8 mouse cellular contexts compared by ENCODE assay signal in the genomic region with DNA sequence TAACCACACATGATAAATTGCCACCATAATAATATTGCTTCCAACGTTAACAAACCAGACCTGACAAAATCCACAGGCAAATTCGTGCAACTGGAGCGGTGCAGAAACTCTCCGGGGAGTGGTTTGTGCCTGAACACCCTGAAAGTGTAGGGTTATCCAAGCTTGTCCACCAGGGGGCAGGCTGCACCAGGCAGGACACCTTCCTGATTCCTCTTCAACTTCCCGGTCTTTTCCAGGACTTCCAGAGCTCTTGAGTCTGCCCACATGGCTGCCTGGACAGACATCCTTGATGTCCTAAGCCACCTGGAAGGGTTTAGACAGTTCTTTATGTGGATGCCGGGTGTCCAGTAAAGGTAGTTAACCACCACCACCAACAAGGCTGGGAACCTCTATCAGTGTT. TPM values are rescaled to one million over a fixed set of nuclear protein-coding genes. Genes with fewer than 3 reads are reported as not detected.
A peak's percentile ranks its signal among the peaks of the same experiment; 100 is the strongest.
DNase-seq lines count a peak whose midpoint lies in the region; TF ChIP-seq lines count a peak whose summit lies in the region.
"Had no signal": no experiment of that assay in that cellular context is flagged by ENCODE, and none has a peak within 500 bp of the region (broad histone marks: within the 10 kb centered on the region; RNA-seq: fewer than 3 reads in every experiment).

No protein-coding gene starts in this region.

- no peak for TF ChIP-seq POLR2A in CH12.LX (IDR thresholded peaks at IDR 0.05; ENCODE audit: low read depth, low read length)
- TF ChIP-seq POLR2A in small intestine, adult 2 months (IDR thresholded peaks at IDR 0.05; ENCODE audit: low read depth, low read length) = no peak

- no peak overlapping the region for H3K27ac ChIP-seq in layer of hippocampus, adult 2 months
- no peak overlapping the region for H3K27ac ChIP-seq in CH12.LX (ENCODE audit: insufficient read depth, low read depth)
- H3K27ac ChIP-seq in small intestine, adult 2 months (ENCODE audit: insufficient read depth, low read depth, low read length) = no peak overlapping the region

- peaks cover 11% of the 10 kb centered on the region for H3K27me3 ChIP-seq in CH12.LX (replicated peaks)
- no peaks in the 10 kb centered on the region for H3K27me3 ChIP-seq in small intestine, adult 2 months (ENCODE audit: control insufficient read depth, insufficient read depth, low read length)

- intact Hi-C loops in left cerebral cortex, postnatal 14 days (cut with DNase I) = no loop called here

- peak in 1 of 2 experiments; percentile 66 for DNase-seq in layer of hippocampus, adult 2 months (ENCODE audit: low spot score in 2 of 2)
- no peak for DNase-seq in layer of hippocampus, adult 9-10 months (ENCODE audit: low spot score)
- DNase-seq in CH12.LX (ENCODE audit: extremely low read depth) (peak; percentile 18), MN1 (ENCODE audit: low spot score) (peak; percentile 44)
- DNase-seq in embryo, embryonic 11 days = peak; percentile 65
- DNase-seq in left cerebral cortex, postnatal 14 days (ENCODE audit: low spot score in 2 of 2) = peak; percentile 52 to 56

- dilution Hi-C loops in CH12.LX (cut with MboI; ENCODE audit: extremely low pct_ligation_motif_present, extremely low pct_unique_long_range_greater_than_20kb, low sequenced_read_pairs) = no loop called here

- H3K4me2 ChIP-seq in CH12.LX (ENCODE audit: insufficient read depth, low read depth, poor library complexity, severe bottlenecking) = no peak overlapping the region

- peak; percentile 88 for TF ChIP-seq CTCF in layer of hippocampus, adult 2 months (conservative IDR thresholded peaks at IDR 0.05)
- peak; percentile 41 to 65; a peak in 3 of 4 replicates for TF ChIP-seq CTCF in CH12.LX (conservative IDR thresholded peaks at IDR 0.05 in 1 of 2, IDR thresholded peaks at IDR 0.05 in 1 of 2; ENCODE audit: low read depth in 2 of 2, low read length in 2 of 2)
- TF ChIP-seq CTCF in small intestine, adult 2 months (IDR thresholded peaks at IDR 0.05; ENCODE audit: extremely low read depth, insufficient read length, insufficient replicate concordance, low read depth, low read length) = peak; percentile 92

- TF ChIP-seq RAD21 in CH12.LX (IDR thresholded peaks at IDR 0.05; ENCODE audit: low read depth, low read length) = peak; percentile 42

- no peak overlapping the region for H3K4me3 ChIP-seq in layer of hippocampus, adult 2 months
- no peak overlapping the region for H3K4me3 ChIP-seq in CH12.LX (replicated peaks in 1 of 3; ENCODE audit: low read depth in 2 of 3, low read length in 2 of 3, poor library complexity in 1 of 3)
- H3K4me3 ChIP-seq in small intestine, adult 2 months (ENCODE audit: low read depth, low read length) = no peak overlapping the region

- H3K36me3 ChIP-seq in CH12.LX (replicated peaks in 1 of 2; ENCODE audit: control insufficient read depth in 1 of 2, insufficient read depth in 1 of 2, low read length in 1 of 2) = no peaks in the 10 kb centered on the region
- H3K36me3 ChIP-seq in small intestine, adult 2 months (ENCODE audit: control insufficient read depth, insufficient read depth, low read length) = no peaks in the 10 kb centered on the region

- in situ Hi-C loops in CH12.LX (cut with MboI; ENCODE audit: low pct_ligation_motif_present, low pct_unique_long_range_greater_than_20kb, low sequenced_read_pairs) = loop anchor here (25.0 kb wide), 1 partner anchor 224 kb away; the partner anchor contains the start of gene Paqr7

- WGBS in small intestine, adult 2 months = 21% methylated on average over 6 of the region's 6 CpGs

- TF ChIP-seq EP300 in CH12.LX (IDR thresholded peaks at IDR 0.05; ENCODE audit: low read length) = no peak

- no peaks in the 10 kb centered on the region for H3K79me2 ChIP-seq in CH12.LX (replicated peaks; ENCODE audit: control insufficient read depth, extremely low read depth, insufficient read depth, poor library complexity, severe bottlenecking)

- no peaks in the 10 kb centered on the region; a peak in 1 of 4 replicates for H3K4me1 ChIP-seq in CH12.LX (ENCODE audit: control insufficient read depth in 1 of 2, insufficient read depth in 2 of 2)
- no peaks in the 10 kb centered on the region for H3K4me1 ChIP-seq in small intestine, adult 2 months (ENCODE audit: control insufficient read depth, insufficient read depth, insufficient read length, low read length)

- no peak overlapping the region for H3K9ac ChIP-seq in CH12.LX (ENCODE audit: insufficient read depth, low read depth)

- peaks cover 15% of the 10 kb centered on the region for H3K9me3 ChIP-seq in CH12.LX (replicated peaks; ENCODE audit: low read length)

TF ChIP-seq in CH12.LX, 34 proteins besides CTCF, POLR2A, EP300 and RAD21:
- TF ChIP-seq E2F4 (IDR thresholded peaks at IDR 0.05; ENCODE audit: insufficient replicate concordance, low read depth, low read length) (no peak), SMC3 (IDR thresholded peaks at IDR 0.05; ENCODE audit: low read depth, low read length) (peak; percentile 65)
TF ChIP-seq in CH12.LX: peak in this region for 1.

RNA-seq across cellular contexts. Expression of gene Grrp1, which starts 9.3 kb away (rescaled TPM):
- total RNA-seq in layer of hippocampus, adult 2 months (2021) = 1 to 10 TPM; 2.7 to 4.0 TPM
- total RNA-seq in CH12.LX (2012; rRNA removed) (not detected in 2 replicates), CH12.LX (2014; rRNA removed) (not detected in 2 replicates)
- not detected in 2 replicates for polyA plus RNA-seq in CH12.LX (2012; ENCODE audit: insufficient read length, low read depth)
- total RNA-seq in left cerebral cortex, postnatal 14 days (2021) = 1 to 10 TPM; 3.8 to 4.3 TPM
- polyA plus RNA-seq in small intestine, adult 2 months (2012; rRNA removed) = 8.6 and 16.7 TPM in 2 replicates

RNA-seq across cellular contexts. Expression of gene Gm30191, which starts 16.5 kb away (rescaled TPM):
- not detected for total RNA-seq in layer of hippocampus, adult 2 months (2021)
- total RNA-seq in CH12.LX (2012; rRNA removed) = not detected in 2 replicates
- total RNA-seq in CH12.LX (2014; rRNA removed) = not detected in 2 replicates
- not detected in 2 replicates for polyA plus RNA-seq in CH12.LX (2012; ENCODE audit: insufficient read length, low read depth)
- not detected for total RNA-seq in left cerebral cortex, postnatal 14 days (2021)
- 0.35 TPM in 1 of 2 replicates, not detected in the other for polyA plus RNA-seq in small intestine, adult 2 months (2012; rRNA removed)
- total RNA-seq: left cerebral cortex, postnatal 10 days had no signal

RNA-seq across cellular contexts. Expression of gene Zfp593, which starts 17.8 kb away (rescaled TPM):
- 10 to 100 TPM in 1 of 2 experiments, 1 to 10 TPM in 1; 9.0 to 10.0 TPM for total RNA-seq in layer of hippocampus, adult 2 months (2021)
- total RNA-seq in CH12.LX (2012; rRNA removed) = 29.1 and 32.3 TPM in 2 replicates
- total RNA-seq in CH12.LX (2014; rRNA removed) = 31.2 and 34.7 TPM in 2 replicates
- polyA plus RNA-seq in CH12.LX (2012; ENCODE audit: insufficient read length, low read depth) = 27.9 and 28.9 TPM in 2 replicates
- 10 to 100 TPM in 1 of 2 experiments, 1 to 10 TPM in 1; 10.0 to 12.5 TPM for total RNA-seq in left cerebral cortex, postnatal 14 days (2021)
- 6.4 and 7.2 TPM in 2 replicates for polyA plus RNA-seq in small intestine, adult 2 months (2012; rRNA removed)

RNA-seq across cellular contexts. Expression of gene E130218I03Rik, which starts 19.7 kb away (rescaled TPM):
- total RNA-seq in layer of hippocampus, adult 2 months (2021) = not detected
- total RNA-seq in CH12.LX (2012; rRNA removed) (2.9 TPM in 2 replicates), CH12.LX (2014; rRNA removed) (0.43 TPM in 1 of 2 replicates, not detected in the other)
- polyA plus RNA-seq in CH12.LX (2012; ENCODE audit: insufficient read length, low read depth) = 1.6 and 2.5 TPM in 2 replicates
- not detected for total RNA-seq in left cerebral cortex, postnatal 14 days (2021)
- not detected in 2 replicates for polyA plus RNA-seq in small intestine, adult 2 months (2012; rRNA removed)
- total RNA-seq: left cerebral cortex, postnatal 10 days had no signal

RNA-seq across cellular contexts. Expression of gene Pdik1l, which starts 24.5 kb away (rescaled TPM):
- total RNA-seq in layer of hippocampus, adult 2 months (2021) = 10 to 100 TPM; 16.9 to 18.6 TPM
- total RNA-seq in CH12.LX (2012; rRNA removed) (14.6 and 16.1 TPM in 2 replicates), CH12.LX (2014; rRNA removed) (13.7 and 14.8 TPM in 2 replicates)
- polyA plus RNA-seq in CH12.LX (2012; ENCODE audit: insufficient read length, low read depth) = 12.1 and 15.6 TPM in 2 replicates
- 10 to 100 TPM; 16.1 to 16.4 TPM for total RNA-seq in left cerebral cortex, postnatal 14 days (2021)
- 1.4 and 1.6 TPM in 2 replicates for polyA plus RNA-seq in small intestine, adult 2 months (2012; rRNA removed)
